22 mouse cellular contexts compared by ENCODE assay signal in the genomic region with DNA sequence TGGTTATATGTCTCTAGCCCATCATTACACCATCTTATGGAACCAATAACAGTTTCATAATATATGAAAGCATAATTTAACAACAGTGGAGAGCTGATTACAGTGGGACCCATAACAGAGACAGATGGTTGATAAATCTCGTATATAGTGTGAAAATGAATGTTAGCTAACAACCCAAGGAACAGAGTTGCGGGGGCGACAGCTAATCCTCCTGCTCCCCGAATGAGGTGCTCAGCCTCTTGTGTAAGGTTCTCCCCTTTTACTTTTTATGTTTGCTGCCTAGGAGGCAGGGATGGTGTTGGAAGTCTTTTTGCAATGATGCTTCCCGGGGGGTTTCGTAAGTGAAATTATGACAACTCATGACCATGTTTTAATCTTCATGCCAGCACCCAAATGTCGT. TPM values are rescaled to one million over a fixed set of nuclear protein-coding genes. Genes with fewer than 3 reads are reported as not detected.
DNase-seq lines count a peak whose midpoint lies in the region; ATAC-seq lines count a peak whose summit lies in the region.
"Had no signal": no experiment of that assay in that cellular context is flagged by ENCODE, and none has a peak within 500 bp of the region (broad histone marks: within the 10 kb centered on the region; RNA-seq: fewer than 3 reads in every experiment).

No protein-coding gene starts in this region.

- no peak for DNase-seq in frontal cortex, postnatal 14 days (ENCODE audit: low spot score in 2 of 2)
- peak; percentile 17 to 49 for DNase-seq in left cerebral cortex, postnatal 25 days (ENCODE audit: low spot score in 2 of 2)
- no peak for DNase-seq in left cerebral cortex, postnatal 10 days (ENCODE audit: extremely low spot score in 1 of 2, low spot score in 2 of 2)
- peak; percentile 37 to 42 for DNase-seq in right cerebral cortex, adult 2 months (ENCODE audit: low spot score in 2 of 2)
- DNase-seq in right cerebral cortex, postnatal 25 days: no peak
- DNase-seq in brain, adult 2 months (ENCODE audit: low read depth, low spot score): peak; percentile 51
- DNase-seq: adrenal gland, adult 8-10 months; adrenal gland, postnatal 14 days; adrenal gland, postnatal 36 days; B cell, adult 2 months; cerebellum, adult 11 months; cerebellum, adult 18-20 months; cerebellum, adult 8-10 months; cerebellum, adult 9-11 months; cerebellum, postnatal 14 days; cerebellum, postnatal 36 days; embryo, embryonic 11 days had no signal

- peak; percentile 73 for ATAC-seq in frontal cortex, adult (ENCODE audit: low TSS enrichment)
- ATAC-seq: activated CD4-positive, CD25-positive, alpha-beta regulatory T cell, adult 4 months; CD4-positive, CD25-positive, alpha-beta regulatory T cell, adult 4 months; forebrain, embryonic 14.5 days; Patski had no signal

- intact Hi-C loops in left cerebral cortex, postnatal 25 days (cut with DNase I): no loop called here
- intact Hi-C loops in left cerebral cortex, postnatal 10 days (cut with DNase I): no loop called here

RNA-seq across cellular contexts. Expression of a gene that starts 58.8 kb away (rescaled TPM):
- 10 to 100 TPM; 28.6 to 30.3 TPM for total RNA-seq in left cerebral cortex, postnatal 25 days (2021)
- total RNA-seq in left cerebral cortex, postnatal 10 days (2021): 10 to 100 TPM; 33.2 to 34.1 TPM

Comparison
In these comparisons a context has a peak if more than half of its experiments do, and no peak if none do; other contexts are left out.
1. DNase-seq: peak in left cerebral cortex, postnatal 25 days (2 of 2), right cerebral cortex, adult 2 months (2 of 2) and brain, adult 2 months (single experiment); none in frontal cortex, postnatal 14 days (0 of 2), left cerebral cortex, postnatal 10 days (0 of 2) and right cerebral cortex, postnatal 25 days (single experiment).